Mouse (Mus musculus) G1E (cell line): ENCODE measurements around the gene Art3.

Source experiments
- CTCF ChIP-seq: IDR thresholded peaks from 2 replicates; pipeline ENCODE4 v1.5.1; 2012; ENCODE audit warnings: low read depth, low read length, inconsistent platforms, mixed read lengths
- GATA1 ChIP-seq: IDR thresholded peaks from 2 replicates; pipeline ENCODE4 v1.6.1; 2012; ENCODE audit warnings: borderline replicate concordance, low read length, inconsistent platforms, mixed read lengths
- POLR2AphosphoS5 ChIP-seq: IDR thresholded peaks from 2 replicates; pipeline ENCODE4 v1.6.1; 2012; ENCODE audit warnings: low read depth, low read length, inconsistent platforms; ENCODE audit not compliant: insufficient replicate concordance
- TAL1 ChIP-seq: conservative IDR thresholded peaks from 2 replicates; pipeline ENCODE4 v1.6.1; 2012; ENCODE audit warnings: low read depth, low read length, inconsistent platforms, mixed read lengths

GRCm38 (mm10) chr5:92322612-92323011, 9.0 kb upstream of the Art3 start:
- TF ChIP-seq CTCF (no peak), GATA1 (no peak), TAL1 (no peak), POLR2AphosphoS5 (no peak)
